Mouse (Mus musculus) limb, embryonic 15.5 days (tissue): ENCODE data around the gene Snx19. TPM values are rescaled to one million over a fixed set of nuclear protein-coding genes. Genes with fewer than 3 reads are reported as not detected.

Experiments
- ATAC-seq: fragments of 200-750 bp; cut with Nextera tagmentation; 2 replicates; pipeline ENCODE4 v1.8.0; 2017; ENCODE audit warnings: low read depth, moderate TSS enrichment; ENCODE audit not compliant: insufficient number of reproducible peaks, low FRiP score, low TSS enrichment
- H3K27ac ChIP-seq: fragments of 300-500 bp; sonication (generic); 2 replicates; pipeline ENCODE4 v1.5.1; 2015; ENCODE audit warnings: moderate library complexity, mild to moderate bottlenecking, inconsistent platforms
- H3K27me3 ChIP-seq: fragments of 300-500 bp; sonication (generic); 2 replicates; pipeline ENCODE4 v1.6.1; 2015; ENCODE audit warnings: inconsistent platforms
- H3K36me3 ChIP-seq: fragments of 300-500 bp; sonication (generic); 2 replicates; pipeline ENCODE4 v1.6.1; 2015; ENCODE audit warnings: inconsistent platforms
- H3K4me1 ChIP-seq: fragments of 300-500 bp; sonication (generic); 2 replicates; pipeline ENCODE4 v1.6.1; 2015; ENCODE audit warnings: inconsistent platforms
- H3K4me2 ChIP-seq: fragments of 300-500 bp; sonication (generic); 2 replicates; pipeline ENCODE4 v1.6.1; 2015; ENCODE audit warnings: mild to moderate bottlenecking, inconsistent platforms
- H3K4me3 ChIP-seq: fragments of 300-500 bp; sonication (generic); 2 replicates; pipeline ENCODE4 v1.5.1; 2015; ENCODE audit warnings: mild to moderate bottlenecking, inconsistent platforms
- H3K9ac ChIP-seq: fragments of 300-500 bp; sonication (generic); 2 replicates; pipeline ENCODE4 v1.6.1; 2015; ENCODE audit warnings: inconsistent platforms
- H3K9me3 ChIP-seq: fragments of 300-500 bp; sonication (generic); 2 replicates; pipeline ENCODE4 v1.6.1; 2016; ENCODE audit warnings: inconsistent platforms
- WGBS: fragments of 180-500 bp; shearing (Covaris S2); methylation state at CpG from one replicate; pipeline ENCODE4 v1.1.7; 2015; 5-methylcytosine and 5-hydroxymethylcytosine counted together
- polyA plus RNA-seq: library from polyadenylated mRNA; unstranded; fragments of >200 nt; fragmentation: Nextera tagmentation; extraction: Ambion mirVana; gene quantifications from 2 replicates; pipeline ENCODE4 v1.2.1, GENCODE M21; 2015

Snx19 gene
- polyA plus RNA-seq, 1 experiment from 2014 or later = 18.2 TPM

DNA sequence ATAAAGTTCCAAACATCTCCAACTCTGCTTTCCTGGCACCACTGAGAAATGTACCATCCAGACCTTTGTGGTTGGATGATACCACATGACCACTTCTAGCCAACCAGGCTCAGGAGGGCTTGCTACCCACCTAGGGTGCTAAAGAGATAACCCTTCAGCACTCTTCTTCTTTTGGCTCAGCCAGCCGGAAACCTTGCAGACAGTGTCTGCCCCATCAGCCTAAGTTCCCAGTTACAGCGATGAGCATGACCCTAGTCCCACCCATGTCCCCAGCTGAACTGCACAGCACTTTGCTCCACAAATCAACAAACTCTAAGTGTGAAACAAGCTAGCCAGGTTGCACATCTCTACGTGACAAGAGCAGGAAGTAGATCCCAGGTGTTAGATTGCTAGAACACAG lies 57.3 kb downstream of the Snx19 start:
- Histone ChIP-seq H3K9me3 (no peaks in the 10 kb centered on the region), H3K9ac (no peak overlapping the region), H3K27ac (no peak overlapping the region), H3K4me1 (peaks cover 6% of the 10 kb centered on the region; the same call in 1 of the 2 replicates), H3K27me3 (no peaks in the 10 kb centered on the region), H3K4me3 (no peak overlapping the region), H3K36me3 (no peaks in the 10 kb centered on the region), H3K4me2 (no peak overlapping the region)
- WGBS = 93% methylated on average over 3 of the region's 3 CpGs
- ATAC-seq = no peak

DNA sequence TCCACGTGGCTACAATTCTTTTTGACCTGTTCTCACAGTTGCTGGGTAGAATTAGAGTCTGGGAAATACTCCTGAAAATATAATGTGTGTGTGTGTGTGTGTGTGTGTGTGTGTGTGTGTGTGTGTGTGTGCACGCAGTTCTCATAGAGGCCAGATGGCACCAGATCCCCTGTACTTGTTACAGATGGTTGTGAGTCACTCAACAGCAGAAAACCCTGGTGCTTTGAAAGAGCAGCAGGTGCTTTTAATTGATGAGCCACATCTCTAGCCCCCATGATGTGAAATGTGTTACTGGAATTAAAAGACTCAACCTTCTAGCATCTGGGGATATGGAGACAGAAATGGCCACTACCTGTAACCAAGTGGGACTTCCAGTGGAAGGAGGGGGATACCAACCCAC lies 58.3 kb downstream of the Snx19 start:
- Histone ChIP-seq H3K4me3 (no peak overlapping the region), H3K4me1 (peaks cover 4% of the 10 kb centered on the region; the same call in 1 of the 2 replicates), H3K27ac (no peak overlapping the region), H3K9ac (no peak overlapping the region), H3K4me2 (no peak overlapping the region), H3K27me3 (no peaks in the 10 kb centered on the region), H3K36me3 (no peaks in the 10 kb centered on the region), H3K9me3 (no peaks in the 10 kb centered on the region)
- ATAC-seq = no peak
- 74% methylated on average over 2 of the region's 2 CpGs for WGBS

DNA sequence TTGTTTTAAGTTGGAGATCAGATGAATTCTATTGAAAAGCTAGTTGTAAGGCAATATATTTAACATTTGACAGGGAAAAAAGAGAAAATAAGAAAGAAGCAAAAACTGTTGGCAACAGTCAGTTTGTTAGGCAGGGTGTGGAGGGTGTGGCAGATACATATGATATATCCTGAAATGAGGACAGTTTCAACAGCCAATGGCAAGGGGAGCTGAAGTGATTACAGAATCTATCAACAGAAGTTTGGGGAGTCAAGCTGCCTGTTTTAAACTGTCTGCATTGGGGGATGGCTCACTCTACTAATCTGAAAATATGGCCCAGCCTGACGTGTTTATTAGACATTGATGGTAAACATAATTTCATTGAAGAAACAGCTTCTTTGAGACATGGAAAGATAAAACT lies 61.5 kb downstream of the Snx19 start:
- ATAC-seq = no peak
- H3K27me3 ChIP-seq = no peaks in the 10 kb centered on the region

DNA sequence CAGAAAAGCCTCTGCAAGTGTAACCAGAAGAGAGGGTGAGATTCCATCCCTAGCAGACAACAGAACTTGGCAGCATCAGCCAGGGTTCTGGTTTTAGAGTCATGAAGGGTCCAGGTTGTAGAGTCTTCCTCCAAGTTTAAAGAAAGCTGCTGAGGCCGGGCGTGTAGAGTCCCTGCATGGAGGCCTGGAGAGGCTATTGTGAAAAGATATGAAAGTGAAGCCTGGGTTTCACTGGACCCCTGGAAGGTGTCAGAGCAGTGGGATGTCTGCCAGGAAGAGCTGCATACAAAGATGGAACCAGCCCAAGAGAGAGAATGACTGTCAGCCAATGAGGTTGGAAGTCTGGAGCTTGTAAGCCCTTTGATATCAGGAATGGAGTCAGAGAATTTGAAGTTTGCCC lies 67.5 kb downstream of the Snx19 start:
- H3K27ac ChIP-seq = no peak overlapping the region
- WGBS = 75% methylated on average over 2 of the region's 2 CpGs
- no peak for ATAC-seq

More for the DNA sequence above, 61.5 kb downstream of the Snx19 start:
- H3K27ac ChIP-seq = no peak overlapping the region
- H3K9me3 ChIP-seq = no peaks in the 10 kb centered on the region
- H3K4me2 ChIP-seq = no peak overlapping the region
- H3K4me1 ChIP-seq = no peaks in the 10 kb centered on the region
- WGBS = 81% methylated on average over 1 of the region's 1 CpGs
- H3K4me3 ChIP-seq = no peak overlapping the region
- no peak overlapping the region for H3K9ac ChIP-seq
- no peaks in the 10 kb centered on the region for H3K36me3 ChIP-seq

DNA sequence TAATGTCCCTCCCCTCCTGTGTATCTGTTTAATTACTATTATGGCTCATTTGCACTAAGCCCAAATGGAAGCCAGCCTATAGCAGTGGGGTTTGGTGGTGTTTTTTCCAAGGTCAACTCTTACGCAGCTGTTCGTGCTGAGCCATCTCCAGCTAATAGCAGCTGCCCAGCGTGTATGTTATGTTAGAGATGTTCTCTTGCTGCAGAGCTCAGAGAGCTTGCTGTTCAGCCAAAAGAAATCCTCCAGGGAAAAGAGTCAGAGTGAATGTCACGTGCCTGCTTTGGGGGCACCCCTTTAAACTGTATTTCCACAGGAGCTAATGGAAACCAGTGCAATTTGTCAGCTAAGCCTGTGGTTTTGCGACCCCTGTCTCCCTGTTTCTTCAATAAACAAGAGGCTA lies 82.1 kb downstream of the Snx19 start:
- ATAC-seq = no peak
- H3K36me3 ChIP-seq = no peaks in the 10 kb centered on the region
- H3K4me3 ChIP-seq = no peak overlapping the region
- no peak overlapping the region for H3K4me2 ChIP-seq
- WGBS = 57% methylated on average over 5 of the region's 5 CpGs
- no peaks in the 10 kb centered on the region for H3K27me3 ChIP-seq
- H3K9ac ChIP-seq = no peak overlapping the region
- H3K9me3 ChIP-seq = no peaks in the 10 kb centered on the region
- no peak overlapping the region for H3K27ac ChIP-seq
- H3K4me1 ChIP-seq = no peaks in the 10 kb centered on the region

More for the DNA sequence above, 67.5 kb downstream of the Snx19 start:
- H3K4me3 ChIP-seq = no peak overlapping the region
- no peaks in the 10 kb centered on the region for H3K27me3 ChIP-seq
- H3K4me2 ChIP-seq = no peak overlapping the region
- no peaks in the 10 kb centered on the region for H3K36me3 ChIP-seq
- no peaks in the 10 kb centered on the region for H3K9me3 ChIP-seq
- H3K4me1 ChIP-seq = no peaks in the 10 kb centered on the region
- H3K9ac ChIP-seq = no peak overlapping the region

DNA sequence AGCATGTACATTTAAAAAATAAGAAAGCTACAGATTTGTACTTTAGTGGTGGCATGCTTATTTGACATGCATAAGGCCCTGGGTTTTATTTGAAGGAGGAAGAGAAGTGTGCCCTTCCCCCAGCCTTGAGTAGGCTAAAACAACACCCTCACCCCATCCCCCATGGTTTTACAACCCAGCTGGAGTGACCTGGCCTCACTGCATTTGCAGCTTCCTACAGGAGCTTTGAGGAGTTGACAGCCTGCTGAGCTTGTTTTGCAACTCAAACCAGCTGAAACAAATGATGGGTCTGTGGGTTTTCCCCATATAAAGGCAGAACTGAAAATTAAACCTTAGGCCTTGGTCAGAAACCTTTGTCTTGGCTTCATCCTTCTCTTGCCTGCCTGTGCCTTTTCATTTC lies 89.0 kb downstream of the Snx19 start:
- Histone ChIP-seq H3K4me2 (no peak overlapping the region), H3K27me3 (no peaks in the 10 kb centered on the region), H3K27ac (no peak overlapping the region), H3K36me3 (no peaks in the 10 kb centered on the region), H3K4me3 (no peak overlapping the region), H3K4me1 (peaks cover 7% of the 10 kb centered on the region), H3K9ac (no peak overlapping the region), H3K9me3 (no peaks in the 10 kb centered on the region)
- ATAC-seq = no peak
